Mouse (Mus musculus): ENCODE measurements around the gene Plppr2.

DNA sequence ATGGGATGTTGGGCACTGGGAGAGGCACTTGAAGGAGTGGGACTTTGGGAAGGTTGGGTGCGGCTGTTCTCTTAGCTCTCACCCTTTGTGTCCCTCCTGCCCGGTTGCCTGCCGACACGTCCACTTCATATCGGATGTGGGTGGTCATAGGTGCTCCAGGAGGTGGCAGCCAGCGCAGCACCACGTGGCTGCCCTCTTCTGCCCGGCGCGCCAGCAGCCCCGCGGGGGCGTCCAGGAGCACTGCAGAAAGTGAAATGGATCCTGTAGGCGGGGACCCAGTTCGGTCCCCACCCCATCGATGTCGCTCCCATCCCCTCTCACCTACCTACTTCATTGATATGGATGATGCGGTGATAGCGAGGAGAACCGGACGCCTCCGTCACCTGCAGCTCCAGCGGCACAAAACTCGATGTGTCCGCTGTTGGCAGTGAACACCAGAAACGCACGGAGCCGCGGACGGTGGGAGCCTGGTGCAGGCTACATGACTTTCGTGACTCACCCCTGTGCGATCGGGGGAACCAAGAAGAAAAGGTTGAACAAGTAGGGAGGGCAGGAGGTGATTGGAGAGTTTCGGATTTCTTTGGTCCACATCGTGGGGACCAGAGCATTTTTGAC lies 24.6 kb downstream of the Plppr2 start:
- TF ChIP-seq ETS1 (conservative IDR thresholded peaks at IDR 0.05; ENCODE audit: low read depth, low read length) (no peak), ELF1 (IDR thresholded peaks at IDR 0.05; ENCODE audit: low read depth, low read length) (no peak), POLR2A (IDR thresholded peaks at IDR 0.05; ENCODE audit: low read depth, low read length) (no peak), CTCF (conservative IDR thresholded peaks at IDR 0.05 in 1 of 2, IDR thresholded peaks at IDR 0.05 in 1 of 2; ENCODE audit: low read depth in 2 of 2, low read length in 2 of 2) (no peak; a peak in 1 of 4 replicates), POLR2AphosphoS2 (IDR thresholded peaks at IDR 0.05; ENCODE audit: low read depth, low read length) (no peak), RAD21 (IDR thresholded peaks at IDR 0.05; ENCODE audit: low read depth, low read length) (no peak)

Data from CH12.LX (cell line).